Mouse (Mus musculus) neutrophil, adult 59 days (primary cell): ENCODE results near the gene Mrpl55. TPM values are rescaled to one million over a fixed set of nuclear protein-coding genes. Genes with fewer than 3 reads are reported as not detected.

Experiments
- total RNA-seq, 2 experiments: library from RNA; stranded (reverse); gene quantifications; 1 replicate in 1 of 2; 2 replicates in 1 of 2; pipeline ENCODE4 v1.2.4; 2023

Gene Mrpl55
- 10 to 100 TPM in 1 of 2 experiments, 1 to 10 TPM in 1; 9.3 to 13.5 TPM for total RNA-seq

DNA sequence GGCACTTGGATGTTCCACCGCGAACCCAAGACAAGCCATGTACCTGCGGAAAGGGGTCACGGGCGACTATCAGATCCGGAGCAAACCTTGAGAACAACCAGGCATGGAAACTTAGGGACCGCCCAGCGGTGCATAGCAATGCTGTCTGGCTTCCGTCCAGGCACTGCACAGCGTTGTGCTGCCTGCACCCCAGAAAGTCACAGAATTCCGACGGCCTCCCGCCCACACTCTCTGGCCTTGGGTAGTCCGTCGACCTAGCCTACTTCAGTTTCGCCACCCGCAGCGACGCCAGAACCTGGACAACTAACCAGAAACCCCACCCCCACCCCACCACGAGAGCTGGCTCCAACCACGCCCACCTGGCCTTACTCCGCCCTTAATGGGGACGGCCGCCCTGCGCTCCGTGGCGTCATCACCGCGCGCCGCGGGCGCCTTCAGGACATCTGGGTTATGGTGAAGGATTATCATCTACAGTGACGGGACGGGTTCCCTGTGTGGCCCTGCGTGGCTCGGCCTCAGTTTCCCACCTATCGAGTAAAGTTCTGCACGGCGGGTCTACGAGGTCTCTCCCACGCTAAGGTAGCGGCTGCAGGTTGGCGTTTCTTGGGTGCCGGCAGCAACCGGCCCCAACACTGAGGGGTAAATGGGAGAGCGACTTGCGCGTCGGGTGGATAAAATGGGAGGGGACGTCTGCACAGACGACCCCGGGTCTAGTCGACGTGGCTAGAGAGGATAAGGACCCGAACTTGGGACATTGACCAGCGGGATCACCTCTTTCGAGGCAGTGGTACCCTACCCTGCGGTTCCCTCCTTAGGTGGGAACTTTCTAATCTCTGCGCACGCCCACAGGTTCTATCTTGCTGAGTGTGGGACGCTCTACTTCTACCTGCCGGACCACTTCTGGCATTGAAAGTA, at the start of gene Mrpl55:
Gene Mrpl55 (plus strand): TSS at position 406 of the 915 bp plus-strand sequence.

DNA sequence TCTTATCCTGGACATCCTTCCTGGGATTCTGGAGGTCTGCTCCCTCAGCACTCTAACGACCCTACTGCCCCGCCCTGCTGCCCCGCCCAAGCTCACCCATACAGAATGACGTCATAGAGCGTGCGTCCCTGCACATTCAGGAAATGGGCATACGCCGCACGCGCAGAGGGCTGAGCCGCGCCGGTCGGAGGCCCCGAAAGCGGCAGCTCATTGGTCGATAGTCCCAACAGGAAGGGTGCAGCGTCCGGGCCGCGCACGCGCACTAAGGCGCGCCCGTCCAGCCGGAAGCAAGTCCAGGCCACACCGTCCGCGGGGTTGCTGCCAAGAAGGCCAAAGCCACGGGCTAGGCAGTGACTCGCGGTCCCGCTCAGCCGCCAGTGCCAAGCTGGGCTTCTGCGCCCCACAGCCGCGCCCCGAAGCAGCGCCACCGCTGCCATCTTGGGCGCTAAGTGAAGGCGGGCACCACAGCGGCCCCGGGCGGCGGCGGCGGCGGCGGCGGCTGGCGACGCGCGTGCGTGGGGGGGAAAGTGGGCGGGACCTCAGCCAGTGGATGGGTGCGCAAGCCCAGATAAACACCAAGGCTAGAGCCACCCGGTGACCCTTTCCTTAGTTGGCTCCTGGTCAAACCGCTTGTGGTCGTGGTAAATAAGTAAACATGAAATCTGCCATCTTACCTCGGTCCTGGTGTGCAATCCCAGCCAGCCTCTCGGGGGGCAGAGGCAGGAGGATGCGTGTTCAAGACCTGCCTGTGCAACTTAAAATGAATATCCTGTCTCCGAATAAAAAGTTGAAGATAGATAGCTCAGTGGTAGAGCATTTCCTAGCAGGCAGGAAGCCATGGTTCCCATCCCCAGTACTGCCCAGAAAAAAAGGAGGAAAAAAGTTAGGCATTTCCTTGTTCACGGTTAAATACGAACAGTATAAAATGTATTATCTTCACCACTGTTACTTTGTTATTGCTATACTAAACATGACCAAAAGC, 38.7 kb upstream of the Mrpl55 start, which contains the start of gene Iba57:
Gene Iba57 (minus strand): TSS at position 485 of the 982 bp plus-strand sequence.

DNA sequence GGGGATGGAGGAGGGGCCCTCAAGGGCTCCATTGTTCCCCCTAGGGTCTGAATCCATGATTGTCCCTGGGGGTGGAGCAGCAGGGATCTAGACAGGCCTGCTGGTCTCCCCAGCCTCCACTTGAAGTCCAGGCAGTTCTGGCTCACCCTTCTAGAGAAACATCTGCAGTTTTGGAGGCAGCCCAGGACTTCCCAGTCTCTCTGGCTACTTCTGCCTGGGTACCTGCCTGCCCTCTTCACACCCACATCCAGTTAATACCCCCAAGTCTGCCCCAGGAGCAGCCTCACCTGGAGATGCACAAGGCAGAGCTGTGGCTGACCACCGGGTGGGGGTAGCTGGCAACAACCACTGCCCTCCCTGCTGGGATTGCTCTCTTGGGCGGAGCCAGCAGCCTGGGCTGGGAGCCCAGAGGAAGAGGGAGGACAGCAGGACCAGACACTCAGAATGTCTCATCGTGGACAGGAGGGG, 19.4 kb upstream of the Mrpl55 start, which contains the start of gene Gjc2:
Gene Gjc2 (minus strand): TSS at position 350 of the 468 bp plus-strand sequence.

DNA sequence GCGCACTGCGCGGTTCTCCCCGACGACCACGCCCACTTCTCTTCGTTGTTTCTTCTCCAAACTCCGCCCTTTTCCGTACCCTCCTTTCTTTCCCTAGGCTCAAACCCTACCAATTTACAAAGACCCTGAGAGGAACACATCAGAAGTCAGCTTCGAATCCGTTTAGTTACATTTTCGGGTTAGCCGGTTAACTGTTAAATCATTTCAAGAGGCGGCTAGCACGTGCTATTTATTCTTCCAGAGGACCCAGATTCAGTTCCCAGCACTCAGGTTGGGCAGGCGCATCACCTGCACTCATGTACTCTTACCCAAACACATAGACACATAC, 10.3 kb upstream of the Mrpl55 start, which contains the start of gene Guk1:
Gene Guk1 (minus strand): TSS at position 154 of the 328 bp plus-strand sequence.

DNA sequence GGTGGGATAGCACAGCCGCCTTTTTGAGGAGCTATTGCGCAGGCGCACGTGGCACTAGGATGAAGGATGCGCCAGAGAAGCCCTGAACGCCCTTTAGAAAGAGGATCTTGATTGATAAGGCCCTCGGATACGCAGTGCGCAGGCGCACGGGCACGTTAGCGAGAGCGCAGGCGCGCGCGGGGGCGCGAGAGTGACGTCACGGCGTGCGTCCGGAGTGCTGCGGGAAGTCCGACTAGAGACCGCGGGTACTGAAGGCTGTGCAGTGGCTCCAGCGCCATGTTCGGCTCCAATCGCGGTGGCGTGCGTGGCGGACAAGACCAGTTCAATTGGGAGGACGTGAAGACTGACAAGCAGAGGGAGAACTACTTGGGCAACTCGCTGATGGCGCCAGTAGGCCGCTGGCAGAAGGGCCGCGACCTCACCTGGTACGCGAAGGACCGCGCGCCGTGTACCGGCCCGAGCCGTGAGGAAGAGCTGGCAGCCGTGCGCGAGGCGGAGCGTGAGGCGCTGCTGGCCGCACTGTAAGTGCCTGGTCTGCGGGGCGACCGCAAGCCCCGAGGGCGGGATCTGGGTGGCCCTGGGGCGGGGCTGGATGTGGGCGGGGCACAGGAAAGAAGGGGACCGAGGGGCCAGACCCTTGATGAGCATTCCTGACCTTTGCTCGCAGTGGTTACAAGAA, 6.0 kb downstream of the Mrpl55 start, which contains the start of gene 2310033P09Rik:
Gene 2310033P09Rik (plus strand): TSS at position 169 of the 679 bp plus-strand sequence.

DNA sequence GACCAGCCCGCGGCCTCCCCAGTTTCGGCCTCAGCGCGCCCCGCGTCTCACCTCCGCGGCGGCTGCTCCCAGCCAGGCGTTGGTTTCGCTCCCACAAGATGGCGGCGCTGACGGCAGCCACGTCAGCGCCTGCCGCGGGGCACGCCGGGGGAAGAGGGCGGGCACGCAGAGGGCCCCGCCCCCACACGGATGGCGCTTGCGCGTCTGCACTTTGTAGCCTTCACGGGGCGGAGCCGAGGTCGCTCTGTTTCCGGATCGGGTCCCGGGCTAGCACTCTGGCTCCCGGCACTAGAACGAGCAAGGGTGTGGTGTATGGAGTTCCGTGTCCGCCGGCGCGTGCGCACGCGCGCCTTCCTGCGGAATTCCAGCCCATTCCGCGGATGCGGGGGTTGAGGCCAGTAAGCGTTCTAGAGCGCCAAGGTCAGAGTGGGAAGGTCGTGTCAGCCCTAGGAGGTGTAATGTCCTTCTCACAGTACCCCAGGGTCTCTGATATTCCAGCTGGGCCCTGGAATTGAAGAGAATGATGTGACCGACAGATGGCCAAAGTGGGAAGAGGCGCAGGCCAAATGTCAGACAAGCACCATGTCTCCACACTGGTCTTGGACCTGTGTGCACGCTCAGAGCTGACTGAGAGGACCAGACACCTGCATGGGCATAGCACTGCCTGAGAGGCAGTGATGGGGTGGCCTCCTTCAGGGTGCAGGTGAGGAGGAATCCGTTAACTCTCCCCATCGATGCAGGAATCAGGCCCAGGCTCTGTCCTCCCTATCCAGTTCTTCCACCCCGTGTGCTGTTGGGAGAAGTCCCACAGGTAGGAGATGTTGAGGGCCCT, 26.1 kb downstream of the Mrpl55 start, which contains the start of gene Arf1:
Gene Arf1 (minus strand): TSS at position 149 of the 832 bp plus-strand sequence.

Other genes with a start within 250 kb of the Mrpl55 start
- 10 to 100 TPM; 56.8 to 72.0 TPM for gene Hist3h2a, start 247.8 kb upstream of the Mrpl55 start, total RNA-seq
- not detected for gene Trim17, start 247.8 kb upstream of the Mrpl55 start, total RNA-seq
- gene Trim11, start 224.4 kb upstream of the Mrpl55 start, total RNA-seq: 10 to 100 TPM; 60.6 to 63.2 TPM
- under 1 TPM; 0.02 TPM for gene Obscn, start 66.1 kb upstream of the Mrpl55 start, total RNA-seq
- gene Iba57, start 38.7 kb upstream of the Mrpl55 start, total RNA-seq: 1 to 10 TPM; 4.8 to 6.6 TPM
- gene Gjc2, start 19.3 kb upstream of the Mrpl55 start, total RNA-seq: not detected
- 10 to 100 TPM; 12.1 to 13.2 TPM for gene Guk1, start 10.3 kb upstream of the Mrpl55 start, total RNA-seq
- gene 2310033P09Rik, start 5.8 kb downstream of the Mrpl55 start, total RNA-seq: 10 to 100 TPM; 14.8 to 16.9 TPM
- gene Arf1, start 25.8 kb downstream of the Mrpl55 start, total RNA-seq: 100 to 1,000 TPM; 309 to 327 TPM
- not detected for gene Wnt3a, start 88.3 kb downstream of the Mrpl55 start, total RNA-seq
- gene Wnt9a, start 104.4 kb downstream of the Mrpl55 start, total RNA-seq: not detected
- gene Prss38, start 173.2 kb downstream of the Mrpl55 start, total RNA-seq: not detected
- 1 to 10 TPM; 1.4 to 2.1 TPM for gene Jmjd4, start 247.6 kb downstream of the Mrpl55 start, total RNA-seq
- gene Snap47, start 248.7 kb downstream of the Mrpl55 start, total RNA-seq: 1 to 10 TPM; 3.1 to 3.4 TPM